Mouse (Mus musculus) adrenal gland, postnatal 14 days (tissue): ENCODE measurements around the gene Pank3. TPM values are rescaled to one million over a fixed set of nuclear protein-coding genes. Genes with fewer than 3 reads are reported as not detected.
A peak's percentile ranks its signal among the peaks of the same experiment; 100 is the strongest.

Source experiments
- DNase-seq: peaks from one replicate; pipeline ENCODE4 v3.0.0; 2021; ENCODE audit warnings: mixed read lengths
- long read RNA-seq, 2 experiments: library from polyadenylated mRNA; stranded (forward); transcript quantifications; one replicate each; pipeline ENCODE4 v2.0.0; 2021
- total RNA-seq: library from RNA; stranded (reverse); gene quantifications from 2 replicates; pipeline ENCODE4 v1.2.3, GENCODE M21; 2021

Pank3 gene
- 46.8 and 51.4 TPM in 2 replicates for total RNA-seq
- long read RNA-seq, experiment 1, full-length matches to known transcripts: 2 of 5 reads
- long read RNA-seq, experiment 1, partial matches to known transcripts: 1 of 5 reads
- long read RNA-seq, experiment 1, other reads (novel, unspliced or antisense): 2 of 5 reads
- long read RNA-seq, experiment 2, full-length matches to known transcripts: 1 of 1 reads
- long read RNA-seq, experiment 2, partial matches to known transcripts: 0 of 1 reads
- long read RNA-seq, experiment 2, other reads (novel, unspliced or antisense): 0 of 1 reads

DNA sequence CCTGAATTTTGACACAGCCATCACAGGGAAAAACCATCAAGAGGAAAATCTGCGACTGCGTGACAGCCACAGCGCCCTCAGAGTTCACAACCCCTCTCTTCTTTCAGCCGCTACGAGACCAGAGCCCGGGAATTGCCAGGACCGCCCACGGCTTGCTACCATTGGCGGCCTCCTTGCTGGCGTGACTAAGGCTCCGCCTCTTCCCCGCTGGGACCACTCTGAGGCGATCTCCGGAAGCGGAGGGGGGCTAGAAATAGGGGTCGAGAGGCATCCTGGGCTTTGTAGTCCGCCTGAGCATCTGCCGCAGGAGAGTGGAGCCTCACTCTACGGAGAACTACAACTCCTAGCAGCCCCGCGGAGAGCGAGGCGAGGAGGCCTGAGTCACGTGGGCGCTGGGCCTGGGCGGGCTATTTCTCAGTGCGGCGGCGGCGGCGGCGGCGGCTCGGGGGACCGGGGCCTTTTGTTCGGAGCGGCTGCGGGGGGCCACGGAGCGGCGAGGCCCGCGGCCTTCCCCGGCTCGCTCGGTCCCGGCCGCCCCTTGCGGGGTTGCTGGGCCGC is at the start of gene Pank3:
Gene Pank3, plus strand, starts transcription at position 297 of the 558 bp plus-strand sequence.
- DNase-seq: peak; percentile 98

DNA sequence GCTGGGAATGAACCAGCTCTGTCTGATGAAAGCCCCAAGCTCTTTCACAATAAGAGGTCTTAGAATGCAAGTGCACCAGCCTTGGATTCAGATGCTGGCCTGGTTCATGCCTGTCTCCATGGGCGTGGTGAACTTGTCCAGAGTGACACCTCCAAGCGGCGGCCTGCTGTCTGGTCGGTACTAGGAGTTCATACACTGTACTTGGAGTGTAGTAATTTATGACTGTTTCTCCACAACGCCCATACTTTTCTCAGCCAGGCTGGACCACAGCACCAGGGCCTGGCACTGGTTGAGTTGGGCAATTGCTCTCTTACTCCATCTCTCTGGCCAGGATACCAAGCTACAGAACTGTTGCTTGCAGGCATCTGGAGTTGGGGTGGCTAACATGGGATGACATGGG is 45.4 kb upstream of the Pank3 start:
- peak; percentile 65 for DNase-seq

DNA sequence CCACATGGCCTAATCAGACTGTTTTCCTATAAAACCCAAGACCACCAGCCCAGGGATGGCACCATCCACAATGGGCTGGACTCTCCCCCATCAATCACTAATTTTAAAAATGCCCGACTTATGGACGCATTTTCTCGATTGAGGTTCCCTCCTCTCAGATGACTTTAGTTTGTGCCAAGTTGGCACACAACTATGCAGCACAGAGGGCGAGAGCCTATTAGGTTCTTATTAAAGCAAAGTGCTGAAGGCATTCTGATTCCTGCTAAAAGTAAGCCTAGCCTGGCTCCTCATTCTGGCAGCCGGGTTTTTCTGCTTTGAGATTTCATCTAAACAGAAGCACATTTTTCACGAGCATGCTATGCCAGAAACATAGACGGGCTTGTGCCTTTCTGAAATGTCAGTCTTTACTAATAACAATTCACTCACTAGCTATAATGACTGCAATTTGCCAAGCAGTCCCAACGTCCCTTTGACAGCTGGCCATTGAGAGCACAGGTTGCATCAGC is 42.9 kb upstream of the Pank3 start:
- DNase-seq: no peak

DNA sequence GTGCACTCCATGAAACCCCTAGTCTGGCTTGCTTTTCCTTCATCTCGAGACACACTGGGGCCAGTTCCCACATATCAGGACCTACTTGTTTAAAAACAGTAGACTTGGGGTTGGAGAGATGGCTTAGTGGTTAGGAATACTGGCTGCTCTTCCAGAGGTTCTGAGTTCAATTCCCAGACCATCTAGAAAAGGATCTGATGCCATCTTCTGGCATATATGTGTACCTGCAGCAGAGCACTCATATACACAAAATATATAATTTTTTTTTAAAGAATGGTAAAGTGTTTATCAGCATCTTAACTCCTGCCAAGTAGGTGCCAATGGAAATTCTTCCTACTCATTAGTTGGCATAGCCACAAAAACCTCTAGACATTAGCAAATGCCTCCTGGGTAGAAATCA is 41.1 kb upstream of the Pank3 start:
- no peak for DNase-seq

DNA sequence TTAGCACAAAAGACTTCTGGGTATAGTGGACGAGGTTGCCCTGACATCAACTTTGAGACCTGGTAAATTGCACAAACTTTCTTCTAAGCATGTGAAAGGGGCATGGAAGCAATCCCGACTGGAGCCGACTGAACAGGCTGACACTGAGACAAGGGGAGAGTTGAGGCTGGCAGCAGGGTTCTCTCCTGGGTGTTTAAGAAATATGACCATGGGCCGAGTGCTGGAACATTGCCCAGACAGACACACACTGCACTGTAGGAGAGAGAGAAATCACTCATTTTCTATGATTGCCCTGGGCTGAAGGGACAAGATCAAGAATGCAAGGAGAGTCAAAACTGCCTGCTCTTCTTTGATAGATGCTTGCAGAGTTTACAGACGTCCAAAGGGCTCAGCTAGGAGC is 40.1 kb upstream of the Pank3 start:
- DNase-seq: peak; percentile 85

DNA sequence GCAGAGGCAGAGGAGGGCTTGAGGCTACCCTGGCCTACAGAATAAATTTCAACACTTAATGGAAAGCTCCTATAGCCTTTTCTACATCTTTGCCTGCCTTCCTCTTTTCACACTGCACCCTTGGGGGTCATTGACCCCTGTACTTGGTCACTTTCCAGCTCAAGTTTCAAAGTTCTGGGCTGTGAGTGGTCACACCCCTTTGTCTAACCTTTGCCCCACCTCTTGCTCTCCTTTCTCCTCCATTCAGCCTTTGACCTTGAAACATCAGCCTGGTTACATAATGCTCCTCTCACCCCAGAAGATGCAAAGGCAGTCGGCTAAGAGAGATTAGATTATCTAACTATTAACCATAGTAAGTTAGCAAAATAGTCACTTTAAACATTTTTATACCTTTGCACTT is 36.9 kb upstream of the Pank3 start:
- DNase-seq: peak; percentile 17

DNA sequence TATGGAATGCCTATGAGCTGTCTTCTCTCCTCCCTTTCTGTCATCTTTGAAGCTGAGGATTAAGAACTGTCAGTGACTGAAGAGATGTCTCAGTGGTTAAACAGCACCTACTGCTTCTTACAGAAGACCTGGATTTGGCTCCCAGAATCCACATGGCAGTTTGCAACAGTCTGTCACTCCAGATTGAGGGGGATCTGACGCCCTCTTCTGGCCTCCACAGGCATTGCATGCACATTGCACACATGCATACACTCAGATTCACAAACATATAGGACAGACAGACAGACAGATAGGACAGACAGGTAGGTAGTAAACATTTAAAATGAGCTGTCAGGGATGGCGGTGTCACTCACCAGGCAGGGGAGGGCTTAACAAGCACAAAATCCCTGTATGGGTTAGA is 32.5 kb upstream of the Pank3 start:
- no peak for DNase-seq

DNA sequence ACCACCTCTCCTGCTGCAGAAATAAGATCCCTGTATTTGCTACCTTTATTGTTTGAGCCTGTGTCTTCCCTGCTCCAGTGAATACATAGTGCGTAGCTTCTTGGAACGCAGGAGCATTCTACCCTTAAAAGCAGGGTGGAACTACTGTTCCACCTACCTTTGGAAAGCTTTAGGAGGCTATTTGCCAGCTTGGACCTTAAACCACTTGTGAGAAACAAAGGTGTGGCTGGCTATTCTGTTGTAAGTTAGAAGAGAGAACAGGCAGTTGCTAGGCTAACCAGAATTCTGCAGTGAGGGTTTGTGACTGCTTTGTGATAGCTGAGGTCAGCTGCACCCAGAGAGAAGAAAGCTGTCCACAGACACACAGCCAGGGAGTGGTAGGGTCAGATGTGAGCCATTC is 32.0 kb upstream of the Pank3 start:
- no peak for DNase-seq

DNA sequence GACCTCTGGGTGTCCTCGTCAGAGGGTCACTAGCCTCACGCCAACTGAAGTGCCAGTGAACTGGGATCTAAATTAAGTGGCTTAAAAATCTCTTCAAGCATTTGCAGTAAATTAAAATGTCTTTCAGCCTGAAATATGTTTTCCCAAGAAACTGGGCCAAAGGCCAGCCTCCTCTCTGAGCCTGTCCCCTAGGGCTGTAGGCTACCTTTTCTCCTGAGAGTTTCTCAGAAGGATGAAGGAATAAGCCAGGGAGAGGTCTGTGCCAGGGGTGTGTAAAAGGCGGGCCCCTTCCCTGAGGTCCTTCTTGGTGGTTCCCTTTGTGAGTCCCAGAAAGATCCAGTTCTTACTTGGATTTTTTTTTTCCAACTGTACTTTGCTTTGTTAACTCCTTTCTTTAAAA is 31.2 kb upstream of the Pank3 start:
- DNase-seq: peak; percentile 51

DNA sequence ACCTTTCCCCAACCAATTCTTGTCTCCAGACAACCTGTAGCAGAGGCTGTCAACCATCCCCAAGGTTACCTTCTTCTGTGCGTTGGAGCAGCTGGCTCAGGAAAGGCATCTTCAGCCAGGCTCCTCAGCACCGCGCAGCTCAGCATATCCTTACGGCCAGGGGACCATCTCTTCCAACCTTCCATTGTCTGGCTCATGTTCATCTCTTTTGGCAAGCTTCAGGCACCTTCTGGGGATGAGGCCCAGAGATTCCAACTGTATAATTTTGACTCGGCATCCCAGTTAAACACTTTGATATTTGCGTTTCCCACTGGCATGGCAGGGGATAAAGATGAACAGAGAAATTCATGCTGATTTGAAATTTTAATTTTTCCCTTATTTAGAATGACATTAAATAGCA is 25.7 kb upstream of the Pank3 start:
- DNase-seq: no peak

DNA sequence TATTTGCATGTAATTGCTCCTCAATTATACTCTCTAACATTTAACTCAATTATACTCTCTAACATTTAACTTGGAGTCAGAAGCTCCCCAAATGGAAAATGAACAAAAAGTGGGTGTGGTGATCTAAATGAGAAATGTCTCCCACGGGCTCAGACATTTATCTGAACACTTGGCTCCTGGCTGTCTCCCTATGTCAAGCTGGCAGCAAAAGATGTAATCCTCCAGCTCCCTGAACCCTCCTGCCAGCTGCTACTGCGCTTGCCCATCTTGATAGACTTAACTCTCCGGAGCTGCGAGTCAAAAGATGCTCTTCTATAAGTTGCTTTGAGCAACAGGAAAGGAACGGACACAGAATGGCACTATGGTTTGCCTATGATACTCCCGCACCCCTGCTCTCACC is 24.7 kb upstream of the Pank3 start:
- DNase-seq: no peak

DNA sequence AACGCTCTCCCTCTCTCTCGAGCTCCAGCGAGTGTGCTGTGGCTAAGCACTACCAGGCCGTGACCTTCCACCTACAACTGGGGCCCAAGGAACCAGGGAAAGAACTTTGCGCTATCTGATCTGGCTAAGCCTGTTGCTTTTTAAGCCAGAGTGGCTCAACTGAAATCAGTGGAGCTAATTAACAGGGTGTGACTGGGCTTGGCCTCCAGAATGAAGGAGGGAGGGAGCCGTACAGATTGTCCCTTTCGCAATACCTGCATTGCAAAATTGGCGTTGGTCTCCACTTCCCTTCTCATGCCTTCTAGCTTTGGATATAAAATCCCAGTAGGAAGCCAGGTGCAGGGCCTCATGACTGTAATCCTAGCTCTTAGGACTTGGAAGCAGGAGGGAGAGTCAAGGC is 18.7 kb upstream of the Pank3 start:
- peak; percentile 74 for DNase-seq

DNA sequence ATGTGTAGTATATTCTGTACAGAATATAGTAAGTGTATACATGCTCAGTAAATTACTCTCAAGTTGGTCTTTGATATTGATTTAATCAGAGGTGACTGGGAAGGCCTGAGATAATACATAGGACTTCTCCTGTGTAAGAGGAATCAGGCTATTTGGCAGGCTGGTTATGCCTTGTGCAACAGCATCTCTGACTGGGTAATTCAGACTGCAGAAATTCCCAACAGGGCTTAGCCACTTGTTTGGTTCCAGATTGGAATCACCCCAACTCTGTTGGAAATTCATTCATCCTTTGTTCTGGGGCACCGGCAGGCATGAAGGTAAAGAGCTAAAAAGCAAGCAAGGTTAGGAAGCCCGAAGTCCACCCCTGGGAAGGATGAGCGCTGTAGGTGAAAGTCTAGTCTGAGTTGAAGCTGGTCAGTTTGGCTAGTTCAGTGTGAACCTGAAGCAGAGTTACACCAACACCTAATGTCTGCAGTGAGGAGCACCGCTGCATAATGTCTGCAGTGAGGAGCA is 14.3 kb upstream of the Pank3 start:
- peak; percentile 44 for DNase-seq

DNA sequence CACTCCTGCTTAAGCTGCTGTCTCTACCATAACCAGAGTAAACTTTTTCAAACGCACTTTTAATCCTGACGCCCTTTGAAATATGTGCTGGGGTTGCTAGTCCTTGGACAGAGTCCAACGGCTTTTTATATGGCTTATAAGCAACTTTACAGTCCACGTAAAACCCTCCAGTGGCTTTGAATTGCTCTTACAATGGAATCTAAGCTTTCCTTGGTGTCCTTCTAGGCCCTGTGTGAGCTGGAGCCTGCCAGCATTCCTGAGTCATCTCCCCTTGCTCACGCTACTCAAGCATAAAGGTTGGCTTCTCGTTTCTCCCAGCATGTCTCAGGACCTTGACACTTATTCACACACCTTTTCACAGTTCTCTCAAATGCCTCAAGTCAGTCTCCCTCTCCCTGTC is 13.7 kb upstream of the Pank3 start:
- peak; percentile 44 for DNase-seq

DNA sequence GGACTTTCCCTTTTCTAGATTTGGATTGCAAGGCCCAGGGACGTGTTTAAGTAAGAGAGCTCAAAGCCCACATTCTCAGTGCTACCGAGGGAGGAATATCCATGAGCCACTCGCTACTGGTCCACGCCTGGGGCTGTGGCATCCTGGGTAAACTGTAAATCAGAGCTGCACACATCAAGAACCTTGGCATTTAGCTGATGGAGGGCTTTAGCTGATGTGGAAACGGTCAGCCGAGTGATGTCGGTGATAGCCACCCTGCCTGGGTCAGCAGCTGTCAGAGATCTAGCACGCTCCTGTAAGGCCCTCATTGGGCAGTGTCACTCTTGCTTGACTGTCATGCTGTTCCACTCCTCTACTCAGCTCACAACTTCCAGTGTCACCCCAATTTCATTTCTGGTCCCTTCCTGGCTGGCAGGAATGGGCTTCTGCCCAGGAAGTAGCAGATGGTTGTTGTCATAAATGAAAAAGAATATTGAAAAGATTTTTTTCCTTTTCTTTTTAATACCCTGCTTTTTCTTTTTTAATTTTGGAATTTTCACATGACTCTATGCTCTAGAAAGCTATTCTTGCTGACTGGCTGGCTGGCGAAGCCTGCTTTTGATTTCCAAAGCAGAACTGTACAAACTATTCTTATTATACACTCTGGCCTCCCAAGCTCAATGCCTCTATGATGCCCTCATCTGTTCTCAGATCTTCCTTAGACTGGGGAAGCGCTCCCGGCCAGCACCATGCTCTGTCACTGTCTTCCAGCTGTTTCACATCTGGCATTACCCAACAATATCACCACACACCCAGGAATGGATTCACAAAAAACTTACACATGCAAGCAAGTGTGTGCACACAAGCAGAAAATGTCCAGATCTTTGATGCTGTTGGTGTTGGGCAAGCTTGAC is 12.6 kb upstream of the Pank3 start:
- DNase-seq: peak; percentile 64

DNA sequence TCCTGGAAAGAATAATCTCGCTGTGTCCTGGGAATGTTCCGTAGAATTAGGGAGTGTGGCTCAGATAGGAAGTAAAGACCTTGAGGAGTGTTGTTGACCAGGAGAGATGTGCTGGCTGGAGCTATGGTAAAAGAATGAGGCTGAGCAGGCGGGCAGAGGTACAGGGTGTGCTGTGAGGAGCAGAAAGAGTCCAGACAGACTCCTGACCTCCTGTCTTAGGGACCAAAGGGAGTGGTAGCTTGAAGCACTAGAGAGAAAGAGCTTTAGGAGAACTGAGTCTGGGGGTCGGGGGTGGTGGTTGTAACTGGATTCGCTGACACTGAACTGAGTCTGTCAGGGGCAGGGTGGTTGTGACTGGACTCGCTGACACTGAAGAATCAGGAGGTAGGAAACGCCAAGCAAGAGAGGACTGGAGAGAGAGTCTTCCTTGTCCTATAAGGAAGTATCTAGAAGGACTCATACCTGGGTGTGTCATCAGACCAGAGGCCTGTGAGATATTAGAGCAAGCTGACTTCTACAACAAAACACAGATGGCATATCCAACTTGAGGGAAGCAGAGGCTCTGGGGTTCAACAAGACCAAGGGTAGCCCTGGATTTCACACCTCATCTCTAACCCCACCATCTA is 9.2 kb upstream of the Pank3 start:
- DNase-seq: no peak

DNA sequence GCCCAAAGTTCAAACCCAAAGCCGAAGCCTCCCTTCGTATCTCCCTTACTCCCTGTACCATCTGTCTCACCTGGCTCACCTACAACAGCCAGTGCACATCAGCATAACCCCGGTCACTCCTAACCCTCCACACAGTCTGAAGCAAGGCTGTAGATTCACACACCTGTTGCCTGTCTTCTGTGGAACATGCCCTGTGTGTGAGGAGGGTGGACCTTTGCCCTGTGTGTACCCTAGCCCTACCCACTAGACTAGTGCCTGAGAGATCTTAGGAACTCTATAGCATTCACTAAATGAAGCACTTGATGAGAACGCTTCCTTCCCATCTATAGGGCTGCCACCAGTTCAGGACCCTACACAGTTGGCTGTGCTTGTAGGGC is 8.7 kb upstream of the Pank3 start:
- no peak for DNase-seq

DNA sequence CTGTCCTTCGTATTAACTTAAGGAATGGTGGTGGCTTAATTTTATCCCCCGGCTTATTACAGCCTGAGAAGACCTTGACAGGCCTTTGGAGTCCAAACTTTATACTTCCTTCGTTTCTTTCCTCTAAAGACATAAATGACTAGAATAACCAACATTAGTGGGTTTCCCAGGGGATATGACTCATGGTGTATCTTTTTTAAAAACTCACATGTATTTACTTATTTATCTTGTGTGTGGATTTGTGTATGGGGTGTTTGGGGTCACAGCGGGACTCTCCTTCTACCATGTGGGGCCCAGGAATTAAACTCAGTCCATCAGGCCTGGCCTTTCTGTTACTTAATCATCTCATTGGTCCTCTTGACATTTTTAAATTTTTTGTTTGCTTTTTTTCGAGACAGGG is 2.4 kb upstream of the Pank3 start:
- DNase-seq: no peak

DNA sequence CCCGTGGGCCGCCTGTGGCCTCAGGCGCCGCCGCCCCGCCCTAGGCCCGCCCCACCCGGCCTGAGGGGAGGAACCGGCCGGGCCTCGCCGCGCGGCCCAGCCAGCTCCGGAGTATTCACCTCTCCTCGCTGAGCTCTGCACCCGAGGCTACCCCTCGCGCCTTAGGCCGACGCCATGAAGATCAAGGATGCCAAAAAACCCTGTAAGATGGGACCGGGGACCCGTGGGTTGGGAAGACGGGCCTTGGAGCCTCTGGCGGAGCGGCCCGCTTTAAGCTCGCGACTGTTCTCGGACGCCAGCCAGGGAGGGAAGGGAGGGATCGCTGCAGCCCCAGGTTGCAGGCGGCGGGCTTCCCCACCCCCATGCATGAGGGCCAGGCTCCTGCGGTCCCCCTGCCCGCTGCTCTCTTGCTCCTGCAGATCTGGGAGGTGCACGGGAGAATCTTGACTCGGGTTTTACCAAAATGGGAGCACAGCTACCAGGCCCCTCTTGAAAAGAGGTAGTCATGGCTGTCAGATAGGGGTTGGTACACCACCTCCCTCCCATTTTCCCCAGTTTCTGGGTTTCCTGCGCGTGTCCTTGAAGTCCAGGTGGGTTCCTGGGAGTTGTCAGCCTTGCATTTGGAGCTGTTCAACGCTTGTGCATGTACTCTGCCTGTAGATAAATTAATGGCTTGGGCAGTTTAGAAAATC is 608 bp downstream of the Pank3 start:
- DNase-seq: peak; percentile 88

DNA sequence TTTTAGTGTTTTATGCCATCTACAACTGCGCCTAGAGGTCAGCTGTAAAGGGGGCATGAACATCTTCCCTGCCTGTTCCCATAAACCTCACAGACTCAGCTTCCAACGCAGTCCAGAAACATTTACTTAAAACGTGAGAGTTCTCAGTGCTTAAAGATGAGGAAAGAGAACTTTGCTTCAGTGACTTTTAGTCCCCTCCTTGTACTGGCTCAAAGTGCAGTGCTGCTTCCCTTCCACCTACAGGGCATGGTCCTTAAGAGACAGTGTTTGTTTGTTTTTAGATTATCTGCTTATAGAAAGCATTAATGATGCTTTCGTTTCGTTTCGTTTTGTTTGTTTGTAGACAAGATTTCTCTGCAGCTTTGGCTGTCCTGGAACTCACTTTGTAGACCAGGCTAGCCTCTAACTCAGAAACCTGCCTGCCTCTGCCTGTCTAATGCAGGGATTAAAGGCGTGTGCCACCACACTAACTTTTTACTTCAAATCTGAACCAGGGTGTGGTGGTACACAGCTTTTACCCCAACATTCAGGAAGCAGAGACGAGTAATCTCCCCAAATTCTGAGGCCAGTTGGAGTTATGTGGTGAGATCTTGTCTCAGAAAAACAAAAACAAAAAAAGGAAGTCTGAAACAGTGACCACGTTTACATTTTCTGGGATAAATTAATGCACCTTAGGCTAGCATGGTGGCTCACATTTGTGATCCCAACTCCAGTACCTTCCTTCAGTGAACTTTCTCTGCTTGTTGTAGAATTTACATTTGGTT is 1.6 kb downstream of the Pank3 start:
- no peak for DNase-seq

DNA sequence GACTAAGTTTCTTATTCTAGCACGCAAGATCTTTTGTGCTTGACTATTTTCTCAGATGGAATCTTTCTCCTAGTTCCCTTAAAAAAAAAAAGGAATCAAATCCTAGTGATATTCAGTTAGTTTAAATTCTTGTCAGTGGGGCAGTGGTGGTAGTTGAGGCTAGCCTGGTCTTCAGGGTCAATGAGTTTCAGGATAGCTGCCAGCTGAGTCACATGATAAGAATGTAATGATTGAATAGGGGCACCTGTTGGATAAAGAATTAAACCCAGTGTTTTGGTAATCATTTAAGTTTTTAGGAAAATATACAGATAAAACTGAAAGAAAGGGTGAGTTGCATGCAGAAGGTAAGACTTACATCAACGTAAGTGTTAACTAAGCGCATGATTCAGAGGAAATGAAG is 6.3 kb downstream of the Pank3 start:
- no peak for DNase-seq
